Mouse (Mus musculus): ENCODE measurements around the gene Gen1. TPM values are rescaled to one million over a fixed set of nuclear protein-coding genes. Genes with fewer than 3 reads are reported as not detected.

The Gen1 gene
- total RNA-seq (2021): 1 to 10 TPM; 1.5 to 2.5 TPM
- long read RNA-seq, experiment 1, partial matches to known transcripts: 2 of 2 reads
- long read RNA-seq, experiment 1, other reads (novel, unspliced or antisense): 0 of 2 reads
- long read RNA-seq, experiment 2, partial matches to known transcripts: 0 of 1 reads
- long read RNA-seq, experiment 2, other reads (novel, unspliced or antisense): 1 of 1 reads

DNA sequence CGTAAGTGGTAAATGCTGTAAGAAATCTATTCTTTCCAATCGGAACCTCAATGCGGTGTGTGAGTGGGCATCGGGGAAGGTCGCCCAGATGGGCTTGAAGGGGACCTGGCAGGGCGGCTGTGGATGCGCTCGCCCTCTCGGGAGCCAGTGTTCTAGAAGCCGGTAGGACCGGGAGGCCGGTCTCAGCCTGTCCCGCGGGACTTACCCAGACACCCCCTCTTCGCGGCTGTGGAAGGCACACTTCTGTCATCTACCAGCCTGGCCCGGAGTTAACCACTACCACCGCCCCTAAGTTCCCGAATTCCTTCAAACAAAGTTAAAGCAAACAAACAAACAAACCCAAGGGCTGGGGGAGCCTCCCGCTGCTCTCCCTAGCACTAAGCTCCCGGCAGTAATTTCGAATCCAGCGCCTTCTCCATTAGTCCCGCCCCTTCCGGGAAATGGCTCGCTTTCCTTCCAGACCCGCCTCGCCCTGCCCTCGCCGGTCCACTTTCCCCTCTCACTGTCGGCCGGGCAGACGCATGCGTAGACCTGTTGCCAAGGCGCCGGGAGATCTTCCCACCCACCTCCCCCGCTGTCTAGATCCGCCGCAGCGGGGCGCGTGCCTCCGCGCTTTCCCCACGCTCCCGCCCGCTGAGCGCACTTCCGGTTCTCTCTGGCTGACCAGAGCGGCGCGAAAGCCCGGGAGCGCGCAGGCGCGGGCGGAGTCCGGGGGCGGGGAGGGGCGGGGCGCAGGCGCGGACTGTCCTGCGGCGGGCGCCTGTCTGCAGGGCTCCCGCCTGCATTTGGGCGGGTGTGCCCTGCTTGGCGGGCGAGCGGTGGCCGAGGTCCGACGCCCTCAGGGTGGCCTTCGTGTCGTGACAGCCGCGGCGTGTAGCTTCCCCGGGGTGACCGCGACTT lies at the start of gene Gen1, which contains the start of gene Smc6:
Gene Gen1 (minus strand): TSS at position 420 of the 900 bp plus-strand sequence.
Gene Smc6 (plus strand): TSS at position 505 of the 900 bp plus-strand sequence.
- peak; percentile 91 to 94 for DNase-seq (ENCODE audit: low spot score in 2 of 2)

DNA sequence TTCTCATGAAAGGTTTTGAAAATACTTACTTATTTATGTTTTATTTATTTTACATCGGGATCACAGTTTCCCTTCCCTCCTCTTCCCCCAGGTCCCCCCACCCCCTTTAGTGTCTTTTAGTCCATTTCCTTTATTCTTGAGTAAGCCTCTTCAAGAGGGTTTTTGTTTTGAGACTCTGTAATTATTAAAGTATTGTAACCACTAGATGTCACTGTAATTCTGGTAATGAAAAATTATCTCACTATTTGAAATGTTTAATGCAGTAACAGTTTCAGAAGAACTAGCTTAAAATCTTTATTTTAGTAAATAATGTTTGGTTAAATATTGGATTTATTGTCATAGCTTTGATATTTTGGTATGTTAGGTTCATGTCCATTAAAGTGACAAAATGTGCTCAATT lies 48.2 kb upstream of the Gen1 start:
- no peak for DNase-seq (ENCODE audit: low spot score in 2 of 2)

DNA sequence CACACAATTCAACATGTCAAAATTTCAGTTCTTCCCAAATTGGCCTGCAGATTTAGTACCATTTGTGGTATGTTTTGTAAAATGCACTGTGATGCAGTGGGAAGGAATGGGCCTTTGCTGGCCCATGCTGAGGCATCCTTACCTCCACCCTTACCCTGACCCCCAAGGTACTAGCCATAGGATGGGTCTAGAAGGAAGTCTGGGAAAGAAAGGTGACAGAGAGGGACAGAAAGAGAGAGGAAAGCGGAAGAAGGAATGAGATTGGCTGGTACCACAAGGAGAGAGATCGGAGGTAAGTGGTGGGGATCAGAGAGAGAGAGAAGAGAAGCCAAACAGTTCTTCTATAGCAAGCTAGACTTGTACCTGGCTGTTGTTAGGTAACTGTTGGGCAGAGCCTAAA lies 45.5 kb upstream of the Gen1 start:
- DNase-seq (ENCODE audit: low spot score in 2 of 2): no peak

DNA sequence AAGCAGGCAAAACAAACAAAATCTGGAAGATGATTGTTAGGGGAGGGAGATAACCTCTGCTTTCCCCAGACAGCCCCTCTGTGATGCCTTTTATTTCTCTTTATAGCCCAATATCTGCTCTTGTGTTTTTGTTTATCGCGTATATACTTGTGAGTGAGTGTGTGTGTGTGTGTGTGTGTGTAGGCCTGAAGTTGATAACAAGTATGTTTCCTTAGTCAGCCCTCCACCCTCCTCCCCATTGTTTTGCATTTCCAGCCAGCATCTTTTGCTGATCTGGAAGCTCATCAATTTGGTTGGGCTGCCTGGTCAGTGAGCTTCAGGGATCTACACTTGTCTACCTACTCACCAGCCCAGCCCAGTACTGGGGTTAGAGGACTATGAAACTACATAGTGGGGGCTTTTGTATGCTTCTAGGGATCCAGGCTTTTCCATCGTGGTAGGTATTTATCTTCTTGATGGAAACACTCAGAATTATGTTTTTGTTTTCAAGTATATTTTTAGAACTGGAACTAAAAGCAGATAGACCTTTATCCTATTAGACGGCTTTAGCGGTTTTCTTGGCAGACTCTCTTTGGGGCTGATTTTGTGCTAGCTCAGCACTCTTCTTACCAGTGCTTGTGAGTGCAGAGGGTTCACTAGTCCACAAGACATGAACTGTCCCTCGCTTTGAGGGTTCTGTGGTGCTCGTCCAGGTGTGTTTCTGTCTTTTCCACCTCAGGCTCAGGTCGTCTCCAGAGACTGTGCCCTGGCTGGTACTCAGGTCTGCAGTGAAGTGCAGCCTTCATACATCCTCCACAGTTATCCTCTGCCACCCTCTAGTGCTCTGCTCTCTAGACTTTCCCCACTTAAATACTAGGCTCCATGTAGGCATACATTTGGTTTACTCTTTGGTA lies 41.4 kb upstream of the Gen1 start:
- no peak for DNase-seq (ENCODE audit: low spot score in 2 of 2)

DNA sequence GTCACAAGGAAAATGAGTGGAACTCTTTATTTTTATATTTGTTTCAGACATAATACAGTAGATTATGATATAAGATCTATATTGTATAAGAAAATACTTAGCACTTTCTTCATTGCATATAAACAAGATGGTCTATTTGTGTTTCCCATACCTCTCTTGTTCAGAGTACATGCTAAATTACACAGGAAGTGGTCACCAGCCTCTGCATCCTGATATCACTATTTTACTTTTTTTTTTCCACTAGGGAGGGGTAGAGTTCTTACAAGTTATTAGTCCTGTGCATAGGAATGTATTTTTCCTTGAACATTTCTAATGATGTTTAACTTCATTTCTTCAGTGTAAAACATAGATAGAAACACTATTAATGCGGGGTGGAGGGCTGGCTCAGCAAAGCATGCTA lies 35.3 kb upstream of the Gen1 start:
- DNase-seq (ENCODE audit: low spot score in 2 of 2): no peak

DNA sequence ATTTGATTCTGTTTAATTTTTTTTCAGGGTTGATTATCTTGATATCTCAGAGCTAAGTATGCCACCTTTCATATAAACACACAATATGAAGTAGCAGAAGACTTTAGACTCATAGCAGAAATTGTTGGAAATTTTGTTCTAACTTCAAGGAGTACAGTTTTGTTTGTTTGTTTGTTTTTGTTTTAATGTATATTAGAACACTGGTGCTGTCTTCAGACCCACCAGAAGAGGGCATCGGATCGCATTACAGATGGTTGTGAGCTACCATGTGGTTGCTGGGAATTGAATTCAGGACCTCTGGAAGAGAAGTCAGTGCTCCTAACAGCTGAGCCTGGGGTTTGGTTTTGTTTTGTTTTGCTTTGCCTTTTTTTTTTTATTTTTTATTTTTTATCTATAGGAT lies 20.8 kb upstream of the Gen1 start:
- DNase-seq (ENCODE audit: low spot score in 2 of 2): no peak

DNA sequence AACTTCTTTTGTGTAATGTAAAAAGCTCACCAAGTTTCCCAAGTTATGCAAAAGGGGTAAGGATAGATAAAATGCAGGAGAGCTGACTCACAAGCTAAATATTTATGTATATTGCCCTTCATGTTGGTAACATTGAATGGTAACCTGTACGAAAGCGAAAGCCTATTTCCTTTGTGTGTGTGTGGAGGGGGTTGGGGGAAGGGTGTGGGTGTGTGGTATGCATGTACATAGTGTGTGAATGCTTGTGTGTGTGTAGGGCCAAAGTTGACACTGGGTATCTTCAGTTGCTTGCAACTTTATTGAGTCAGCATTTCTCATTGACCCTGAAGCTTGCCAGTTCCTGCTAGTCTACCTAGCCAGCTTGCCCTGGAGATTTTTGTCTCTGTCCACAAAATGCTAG lies 16.0 kb upstream of the Gen1 start:
- DNase-seq (ENCODE audit: low spot score in 2 of 2): no peak

DNA sequence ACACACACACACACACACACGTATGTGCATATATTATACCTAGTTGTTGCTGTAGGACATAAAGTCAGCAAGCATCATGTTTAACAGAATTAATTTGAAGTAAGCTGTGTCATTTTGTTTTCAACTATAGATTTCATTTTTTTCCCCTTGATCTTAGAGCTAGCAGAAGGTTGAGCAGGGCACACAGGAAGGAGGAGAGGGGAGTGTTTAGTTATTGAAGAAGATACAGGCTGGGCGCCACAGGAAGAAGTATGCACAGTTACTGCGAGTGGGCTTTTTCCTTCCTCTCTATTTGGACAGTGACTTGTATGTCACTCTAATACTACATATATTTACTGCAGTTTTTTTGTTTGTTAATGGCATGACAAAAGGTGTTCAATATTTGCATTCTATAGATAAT lies 14.3 kb upstream of the Gen1 start:
- DNase-seq (ENCODE audit: low spot score in 2 of 2): no peak

DNA sequence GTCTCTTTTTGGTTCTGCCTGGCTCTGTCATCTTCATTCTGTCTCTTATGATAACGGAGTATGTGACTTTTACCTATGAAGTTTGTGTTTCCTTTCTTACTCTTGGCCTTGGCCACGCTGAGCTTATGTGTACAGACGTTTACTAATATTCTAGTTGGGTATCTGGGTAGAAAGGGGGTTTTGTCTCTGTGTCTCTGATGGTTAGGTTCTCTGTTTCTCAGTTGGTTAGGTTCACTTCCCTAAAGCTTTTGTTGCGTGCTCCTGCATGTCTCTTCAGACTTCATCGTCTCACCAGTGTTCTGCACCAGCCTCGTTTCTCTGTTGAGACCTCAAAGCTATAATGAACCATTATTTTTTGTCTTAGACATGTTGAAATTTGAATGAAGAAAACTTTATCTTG lies 11.6 kb upstream of the Gen1 start:
- no peak for DNase-seq (ENCODE audit: low spot score in 2 of 2)

DNA sequence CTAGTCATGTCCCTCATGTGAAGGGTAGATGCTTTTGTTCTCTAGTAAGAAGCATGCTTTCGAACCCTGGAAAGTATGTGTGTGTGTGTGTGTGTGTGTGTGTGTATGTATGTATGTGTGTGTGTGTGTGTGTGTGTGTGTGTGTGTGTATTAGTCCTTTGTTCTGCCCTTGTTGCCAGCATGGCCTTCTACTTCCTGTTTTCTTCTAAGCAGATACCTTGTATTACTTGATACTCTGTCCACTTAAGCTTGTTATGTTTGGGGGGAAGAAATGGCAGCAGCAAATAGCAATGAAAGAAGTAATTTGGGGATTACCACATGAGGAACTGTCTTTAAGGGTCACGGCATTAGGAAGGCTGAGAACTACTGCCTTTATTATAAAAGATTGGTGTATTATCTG lies 11.0 kb upstream of the Gen1 start:
- DNase-seq (ENCODE audit: low spot score in 2 of 2): no peak

DNA sequence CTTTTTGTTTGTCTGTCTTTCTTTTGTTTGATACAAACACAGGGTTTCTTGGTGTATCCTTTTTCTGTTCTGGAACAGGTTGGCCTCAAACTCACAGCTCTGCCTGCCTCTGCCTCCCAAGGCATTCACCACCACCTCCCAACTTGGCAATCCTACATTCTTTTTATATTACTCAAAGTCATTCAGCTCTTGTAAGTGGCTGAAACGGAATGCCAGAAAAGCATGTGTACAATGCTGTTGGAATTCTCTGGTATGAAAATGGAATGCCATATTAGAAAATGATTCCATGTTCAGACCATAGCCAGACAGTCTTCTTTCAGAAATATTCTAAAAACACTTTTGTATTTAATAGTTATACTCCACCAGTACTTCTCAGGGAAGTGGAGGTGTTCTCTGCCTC lies 7.6 kb upstream of the Gen1 start:
- DNase-seq (ENCODE audit: low spot score in 2 of 2): no peak

DNA sequence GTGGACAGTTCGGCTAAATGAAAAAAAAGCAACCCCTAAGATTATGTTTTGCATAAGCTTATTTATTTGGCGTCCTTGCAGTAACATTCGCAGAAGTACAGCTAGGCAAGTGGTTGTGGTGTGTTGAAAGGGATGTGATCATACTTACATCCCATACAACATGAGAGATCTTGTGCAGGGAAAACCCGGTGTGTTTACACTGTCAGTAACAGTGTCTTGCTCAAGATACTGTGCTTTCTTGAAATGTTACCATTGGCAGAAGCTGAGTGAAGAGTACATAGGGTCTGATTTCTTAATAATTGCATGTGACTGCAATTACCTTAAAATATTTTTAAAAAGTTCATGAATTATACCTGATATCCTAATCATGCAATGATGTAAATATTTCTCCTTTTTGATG lies 7.0 kb upstream of the Gen1 start:
- DNase-seq (ENCODE audit: low spot score in 2 of 2): no peak

DNA sequence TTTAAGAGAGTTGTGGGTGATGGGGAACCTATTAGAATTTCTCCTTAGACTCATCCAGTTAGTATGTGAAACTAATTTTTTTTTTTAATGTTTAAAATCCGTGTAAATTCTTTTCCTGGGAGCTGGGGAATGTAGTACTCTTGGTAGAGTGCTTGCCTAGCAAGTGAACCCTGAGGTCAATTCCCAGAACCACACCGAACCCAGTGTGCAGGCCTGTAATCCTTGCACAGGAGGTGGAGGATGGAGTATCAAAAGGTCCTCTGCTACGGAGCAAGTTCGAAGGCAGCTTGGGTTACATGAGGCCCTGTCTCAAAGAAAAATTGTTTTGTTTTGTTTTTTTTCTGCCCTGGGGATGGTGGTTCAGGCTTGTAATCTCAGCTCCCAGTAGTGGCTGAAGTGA lies 1.4 kb upstream of the Gen1 start:
- DNase-seq (ENCODE audit: low spot score in 2 of 2): no peak

DNA sequence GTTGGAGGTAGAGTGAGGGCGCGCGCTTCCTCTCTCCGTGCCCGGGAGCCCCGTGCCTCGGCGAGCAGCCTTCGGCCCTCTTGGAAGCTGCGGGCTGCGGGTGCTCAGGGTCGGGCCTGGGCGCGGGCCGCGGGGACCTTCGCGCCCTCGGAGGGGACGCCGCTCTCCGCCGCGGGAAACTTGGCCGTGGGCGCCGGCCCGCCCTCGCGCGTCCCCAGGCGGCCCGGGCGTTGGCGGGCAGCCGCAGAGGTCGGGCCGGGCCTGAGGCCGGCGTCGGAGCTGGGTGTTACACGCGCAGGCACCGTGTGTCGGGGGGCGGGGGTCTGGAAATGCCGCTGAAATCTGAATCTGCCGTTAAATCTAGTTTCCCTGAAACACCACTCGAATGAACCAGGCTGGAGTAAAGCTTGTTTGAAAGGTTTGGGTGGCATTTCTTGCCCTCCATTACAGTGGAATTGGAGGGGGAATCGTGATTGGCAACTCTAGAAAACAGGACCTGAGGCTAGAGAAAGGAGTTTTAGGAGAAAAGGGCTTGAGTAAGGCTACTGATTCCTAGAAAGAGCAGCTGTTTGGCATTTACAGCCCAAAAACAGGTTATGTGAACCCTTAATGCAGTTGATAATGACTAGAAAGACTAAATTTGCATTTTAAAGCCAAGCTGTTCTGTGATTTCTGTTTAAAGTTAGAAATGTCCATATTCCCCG lies 833 bp upstream of the Gen1 start:
- DNase-seq (ENCODE audit: low spot score in 2 of 2): peak; percentile 31 to 45

DNA sequence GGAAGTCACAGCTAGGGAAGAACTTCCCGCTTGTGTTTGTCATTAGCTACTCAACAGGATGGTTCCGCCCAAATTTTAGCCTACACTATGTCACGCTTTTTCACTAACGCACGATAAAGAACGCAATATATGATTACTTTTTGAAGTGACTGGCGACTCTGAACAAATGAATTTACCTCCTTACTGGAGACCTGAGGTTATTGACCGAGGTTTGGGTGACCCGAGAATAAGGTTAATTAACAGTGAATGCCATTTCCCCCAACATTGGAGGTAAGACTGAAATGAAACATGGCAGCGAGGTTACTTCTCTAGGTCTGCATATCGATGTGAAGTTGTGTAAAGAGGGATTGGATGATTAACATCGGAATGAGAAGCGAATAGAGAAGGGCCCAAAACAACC lies 706 bp downstream of the Gen1 start:
- DNase-seq (ENCODE audit: low spot score in 2 of 2): no peak

DNA sequence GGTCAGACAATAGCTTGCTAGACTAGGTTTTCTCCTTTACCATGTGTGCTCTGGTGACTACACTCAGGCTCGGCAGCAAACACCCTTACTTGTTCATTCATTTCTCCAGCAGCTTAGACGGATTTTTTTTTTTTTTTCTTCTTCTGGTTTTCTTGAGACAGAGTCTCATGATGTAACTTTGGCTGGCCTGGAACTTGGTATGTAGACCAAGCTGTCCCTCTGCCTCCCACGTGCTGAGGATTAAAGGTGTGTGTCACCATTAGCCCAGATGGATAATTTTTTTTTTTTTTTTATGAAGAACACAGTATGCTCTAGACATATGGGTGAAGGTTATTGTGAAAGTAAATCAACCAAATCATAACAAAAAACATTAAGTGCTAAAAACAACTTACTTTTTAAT lies 15.3 kb downstream of the Gen1 start:
- DNase-seq (ENCODE audit: low spot score in 2 of 2): no peak

DNA sequence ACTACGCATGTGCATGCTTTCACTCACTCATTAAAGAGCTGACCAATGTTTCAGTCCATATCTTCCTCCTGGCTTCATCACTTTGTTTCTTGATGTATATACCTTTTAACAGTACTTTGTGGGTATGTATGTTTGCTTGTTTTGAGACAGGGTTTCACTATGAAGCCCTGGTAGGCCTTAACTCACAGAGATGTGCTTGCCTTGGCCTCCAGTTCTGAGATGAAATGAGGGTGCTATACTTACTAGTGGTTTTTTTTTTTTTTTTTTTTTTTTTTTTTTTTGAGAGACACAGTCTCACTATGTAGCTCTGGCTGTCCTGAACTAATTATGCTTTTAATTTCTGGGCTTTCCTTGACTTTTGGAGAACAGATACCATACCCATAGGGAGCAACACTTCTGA lies 18.1 kb downstream of the Gen1 start:
- DNase-seq (ENCODE audit: low spot score in 2 of 2): no peak

DNA sequence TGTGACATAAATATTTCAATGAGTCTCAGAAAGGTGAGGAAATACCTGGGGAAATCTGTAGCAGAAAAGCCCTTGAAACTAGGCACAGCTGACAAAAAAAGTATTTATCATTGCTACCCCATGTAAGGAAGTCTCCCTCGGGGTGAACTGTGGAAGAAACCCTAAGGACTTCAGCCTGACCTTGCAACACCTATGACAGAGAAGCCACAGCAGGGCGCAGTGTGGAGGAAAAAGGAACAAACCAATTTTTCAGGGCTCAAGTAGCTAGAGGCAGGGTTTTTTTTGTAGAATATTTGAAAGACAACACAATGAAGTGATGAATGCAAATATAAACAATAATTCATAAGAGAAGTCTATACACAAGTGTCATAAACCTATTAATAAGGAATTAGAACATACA lies 29.6 kb downstream of the Gen1 start:
- no peak for DNase-seq (ENCODE audit: low spot score in 2 of 2)

DNA sequence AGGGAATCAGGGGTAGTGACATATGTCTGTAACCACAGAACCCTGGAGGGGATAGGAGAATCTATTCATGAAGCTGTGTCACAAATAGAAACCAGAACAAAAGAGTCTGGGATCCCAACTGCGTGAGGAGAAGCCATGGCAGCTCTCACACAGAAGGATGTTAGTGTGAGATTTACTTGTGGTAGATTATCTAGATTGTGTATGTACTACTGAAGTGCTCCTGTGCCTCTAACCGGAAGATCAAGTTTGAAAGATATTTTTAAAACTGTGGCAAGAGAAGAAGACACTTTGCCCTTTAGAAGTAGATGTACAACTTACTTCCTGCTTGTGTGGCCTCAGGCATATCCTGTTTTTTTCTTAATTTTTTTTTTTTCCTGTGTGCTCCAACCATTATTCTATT lies 35.3 kb downstream of the Gen1 start:
- no peak for DNase-seq (ENCODE audit: low spot score in 2 of 2)

DNA sequence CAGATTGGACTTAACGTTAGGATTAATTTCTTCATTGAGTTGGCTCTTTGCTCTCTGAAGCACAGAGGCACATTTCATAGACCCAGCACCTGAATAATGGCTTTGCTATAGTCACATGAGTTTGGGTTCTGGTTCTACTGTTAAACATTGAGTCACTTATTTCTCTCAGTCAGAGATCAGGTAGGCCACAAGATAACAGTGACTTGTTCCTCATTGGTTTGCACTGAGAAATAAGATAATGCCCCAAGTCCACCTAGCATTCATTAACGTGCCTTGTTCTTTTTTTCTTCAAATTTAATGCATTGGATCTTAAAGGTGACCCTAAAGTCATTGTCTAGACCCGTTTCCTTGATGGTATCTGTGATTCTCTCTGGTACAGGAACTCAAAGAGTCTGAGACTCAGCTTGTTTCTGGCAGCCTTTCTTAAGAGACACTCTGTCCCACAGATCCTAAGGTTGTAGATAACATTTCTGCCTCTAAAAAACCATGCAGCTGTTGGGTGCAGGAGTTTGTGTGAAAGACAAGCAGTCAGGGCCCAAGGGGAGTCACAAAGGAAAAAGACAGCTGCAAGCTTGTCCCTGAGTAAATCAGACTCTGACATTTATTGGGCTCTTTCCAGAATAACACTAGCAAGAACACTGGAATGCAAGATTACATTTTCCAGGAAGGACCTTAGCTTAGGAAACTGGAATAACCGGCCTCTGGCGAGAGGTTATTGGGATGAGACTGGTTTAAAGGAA lies 38.9 kb downstream of the Gen1 start:
- no peak for DNase-seq (ENCODE audit: low spot score in 2 of 2)

DNA sequence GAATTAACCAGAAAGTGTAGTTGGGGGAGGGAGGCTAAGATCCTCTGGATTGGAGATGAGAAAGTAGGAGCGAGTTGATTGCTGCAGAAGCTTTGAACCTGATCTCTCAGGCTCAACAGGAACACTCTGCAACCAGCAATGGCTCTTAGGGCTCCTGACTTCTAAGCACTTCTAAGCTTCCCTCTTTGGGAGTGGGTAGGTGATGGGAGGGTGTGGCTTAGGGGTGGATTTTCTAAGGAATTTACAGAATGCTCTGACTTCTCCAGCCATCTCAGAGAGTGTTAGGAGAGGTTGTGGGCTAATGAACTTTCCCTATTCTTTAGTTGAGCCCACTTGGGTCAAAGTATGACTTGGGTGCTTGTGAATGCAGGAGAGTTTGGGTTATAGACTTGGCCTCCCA lies 39.5 kb downstream of the Gen1 start:
- no peak for DNase-seq (ENCODE audit: low spot score in 2 of 2)

Data from left cerebral cortex, adult 18-20 months (tissue).